Mouse (Mus musculus): ENCODE data around the gene Pigk. TPM values are rescaled to one million over a fixed set of nuclear protein-coding genes. Genes with fewer than 3 reads are reported as not detected.

Pigk gene
- polyA plus RNA-seq (2012; ENCODE audit: insufficient read depth, low replicate concordance): 5.0 and 8.5 TPM in 2 replicates

GRCm38 (mm10) chr3:152713991-152714902 lies at the start of gene Pigk:
Gene Pigk, plus strand, starts transcription at chr3:152714100.
- Histone ChIP-seq H3K4me1 (peaks cover 20% of the 10 kb centered on the region), H3K27me3 (replicated peaks) (peaks cover 6% of the 10 kb centered on the region), H3K36me3 (replicated peaks; ENCODE audit: low read length) (peaks cover 13% of the 10 kb centered on the region), H3K4me3 (replicated peaks) (peak within 1 kb of the TSS; percentile 100), H3K9me3 (no peaks in the 10 kb centered on the region)
- TF ChIP-seq FLI1 (IDR thresholded peaks at IDR 0.05; ENCODE audit: low read length) (no peak), GATA1 (IDR thresholded peaks at IDR 0.05; ENCODE audit: borderline replicate concordance, low read length) (no peak)

DNA sequence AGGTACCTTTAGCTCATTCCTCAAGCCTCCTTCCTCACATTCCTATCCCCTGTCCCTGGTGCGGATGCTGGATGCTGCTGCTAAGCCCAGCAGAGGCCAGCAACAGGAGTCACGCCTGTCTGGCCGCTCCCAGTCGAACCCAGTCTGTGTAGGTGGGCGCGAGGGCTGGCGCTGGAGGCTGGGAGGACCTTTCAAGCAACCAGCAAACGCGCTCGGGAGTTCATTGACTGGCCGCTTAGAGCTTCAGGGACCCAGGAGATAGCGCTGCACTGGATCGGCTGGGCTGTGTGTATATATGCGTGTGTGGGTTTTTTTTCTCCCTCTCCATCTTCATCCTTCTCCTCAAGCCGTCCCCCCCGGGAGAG lies 46.9 kb upstream of the Pigk start:
- Histone ChIP-seq H3K4me1 (peaks cover 12% of the 10 kb centered on the region), H3K27me3 (replicated peaks) (peaks cover 59% of the 10 kb centered on the region), H3K9me3 (no peaks in the 10 kb centered on the region), H3K4me3 (replicated peaks) (no peak overlapping the region), H3K36me3 (replicated peaks; ENCODE audit: low read length) (no peaks in the 10 kb centered on the region)
- TF ChIP-seq GATA1 (IDR thresholded peaks at IDR 0.05; ENCODE audit: borderline replicate concordance, low read length) (no peak), FLI1 (IDR thresholded peaks at IDR 0.05; ENCODE audit: low read length) (no peak)

GRCm38 (mm10) chr3:152667356-152668211 lies 46.3 kb upstream of the Pigk start:
- peaks cover 12% of the 10 kb centered on the region for H3K4me1 ChIP-seq
- no peaks in the 10 kb centered on the region for H3K9me3 ChIP-seq
- H3K27me3 ChIP-seq (replicated peaks): peaks cover 59% of the 10 kb centered on the region
- no peaks in the 10 kb centered on the region for H3K36me3 ChIP-seq (replicated peaks; ENCODE audit: low read length)
- TF ChIP-seq FLI1 (IDR thresholded peaks at IDR 0.05; ENCODE audit: low read length) (no peak), GATA1 (IDR thresholded peaks at IDR 0.05; ENCODE audit: borderline replicate concordance, low read length) (no peak)
- H3K4me3 ChIP-seq (replicated peaks): peak overlapping the region; percentile 84

- TF ChIP-seq GATA1 (IDR thresholded peaks at IDR 0.05; ENCODE audit: borderline replicate concordance, low read length) (no peak), FLI1 (IDR thresholded peaks at IDR 0.05; ENCODE audit: low read length) (no peak)
- H3K4me3 ChIP-seq (replicated peaks): peak within 1 kb of the TSS; percentile 84
- peaks cover 12% of the 10 kb centered on the region for H3K4me1 ChIP-seq
- H3K27me3 ChIP-seq (replicated peaks): peaks cover 59% of the 10 kb centered on the region
- no peaks in the 10 kb centered on the region for H3K36me3 ChIP-seq (replicated peaks; ENCODE audit: low read length)
- H3K9me3 ChIP-seq: no peaks in the 10 kb centered on the region
Observed at GRCm38 (mm10) chr3:152668239-152668638, 45.7 kb upstream of the Pigk start, which contains the start of gene Ak5. Gene Ak5, minus strand, starts transcription at chr3:152668360.

- peaks cover 59% of the 10 kb centered on the region for H3K27me3 ChIP-seq (replicated peaks)
- no peak overlapping the region for H3K4me3 ChIP-seq (replicated peaks)
- H3K9me3 ChIP-seq: no peaks in the 10 kb centered on the region
- H3K4me1 ChIP-seq: peaks cover 12% of the 10 kb centered on the region
- TF ChIP-seq FLI1 (IDR thresholded peaks at IDR 0.05; ENCODE audit: low read length): no peak
- no peak for TF ChIP-seq GATA1 (IDR thresholded peaks at IDR 0.05; ENCODE audit: borderline replicate concordance, low read length)
- no peaks in the 10 kb centered on the region for H3K36me3 ChIP-seq (replicated peaks; ENCODE audit: low read length)
Observed at GRCm38 (mm10) chr3:152668793-152669192, 45.1 kb upstream of the Pigk start.

DNA sequence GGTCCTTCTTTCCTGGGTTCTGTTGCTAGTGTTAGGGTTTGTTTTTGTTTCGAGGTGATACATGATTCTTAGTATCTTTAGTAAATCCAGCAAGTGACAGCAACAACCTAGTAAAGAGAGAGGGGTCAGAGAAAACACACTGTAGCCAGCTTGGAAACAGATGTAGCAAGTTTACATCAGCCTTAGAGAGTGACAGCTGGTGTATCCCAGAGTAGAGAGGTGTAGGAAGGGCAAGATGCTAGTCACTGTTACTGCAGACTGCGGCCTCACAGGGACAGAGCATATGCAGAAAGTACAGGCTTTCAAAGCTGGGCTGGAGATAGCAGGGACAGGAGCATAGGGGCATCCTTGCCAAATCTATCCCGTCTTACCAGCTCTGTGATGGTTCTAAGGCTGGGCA lies 44.1 kb upstream of the Pigk start:
- peaks cover 55% of the 10 kb centered on the region for H3K27me3 ChIP-seq (replicated peaks)
- H3K36me3 ChIP-seq (replicated peaks; ENCODE audit: low read length): no peaks in the 10 kb centered on the region
- TF ChIP-seq FLI1 (IDR thresholded peaks at IDR 0.05; ENCODE audit: low read length) (no peak), GATA1 (IDR thresholded peaks at IDR 0.05; ENCODE audit: borderline replicate concordance, low read length) (no peak)

DNA sequence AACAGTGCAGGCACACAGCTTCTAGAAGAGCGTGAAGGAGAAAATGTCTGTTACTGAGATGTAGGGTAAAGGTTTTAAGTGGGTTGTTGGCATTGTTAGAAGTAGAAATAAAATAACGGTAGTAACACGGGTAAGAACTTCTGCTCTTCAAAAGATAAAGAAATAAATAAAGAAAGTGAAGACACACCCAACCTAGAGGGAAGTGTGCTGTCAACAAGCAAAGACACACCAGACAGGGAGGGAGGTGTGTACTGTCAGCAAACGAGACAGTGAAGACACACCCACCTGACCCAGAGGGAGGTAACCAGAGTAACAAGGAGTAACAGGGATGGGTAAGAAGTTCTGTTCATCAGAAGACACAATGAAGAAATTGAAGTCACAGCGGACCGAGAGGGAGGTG lies 39.2 kb upstream of the Pigk start:
- Histone ChIP-seq H3K4me1 (peaks cover 10% of the 10 kb centered on the region; the same call in 1 of the 2 replicates), H3K4me3 (replicated peaks) (no peak overlapping the region), H3K27me3 (replicated peaks) (peaks cover 19% of the 10 kb centered on the region), H3K36me3 (replicated peaks; ENCODE audit: low read length) (no peaks in the 10 kb centered on the region), H3K9me3 (no peaks in the 10 kb centered on the region)
- TF ChIP-seq FLI1 (IDR thresholded peaks at IDR 0.05; ENCODE audit: low read length) (no peak), GATA1 (IDR thresholded peaks at IDR 0.05; ENCODE audit: borderline replicate concordance, low read length) (no peak)

More for the DNA sequence above, 44.1 kb upstream of the Pigk start:
- peaks cover 12% of the 10 kb centered on the region for H3K4me1 ChIP-seq
- no peak overlapping the region for H3K4me3 ChIP-seq (replicated peaks)
- H3K9me3 ChIP-seq: no peaks in the 10 kb centered on the region

- TF ChIP-seq FLI1 (IDR thresholded peaks at IDR 0.05; ENCODE audit: low read length): no peak
- TF ChIP-seq GATA1 (IDR thresholded peaks at IDR 0.05; ENCODE audit: borderline replicate concordance, low read length): no peak
- H3K27me3 ChIP-seq (replicated peaks): peaks cover 4% of the 10 kb centered on the region
- H3K4me3 ChIP-seq (replicated peaks): no peak overlapping the region
- H3K9me3 ChIP-seq: no peaks in the 10 kb centered on the region
- H3K4me1 ChIP-seq: no peaks in the 10 kb centered on the region
- H3K36me3 ChIP-seq (replicated peaks; ENCODE audit: low read length): no peaks in the 10 kb centered on the region
Observed at GRCm38 (mm10) chr3:152688532-152688931, 25.4 kb upstream of the Pigk start.

GRCm38 (mm10) chr3:152689105-152689504 lies 24.8 kb upstream of the Pigk start:
- no peak for TF ChIP-seq GATA1 (IDR thresholded peaks at IDR 0.05; ENCODE audit: borderline replicate concordance, low read length)
- no peak for TF ChIP-seq FLI1 (IDR thresholded peaks at IDR 0.05; ENCODE audit: low read length)
- no peaks in the 10 kb centered on the region for H3K4me1 ChIP-seq
- H3K4me3 ChIP-seq (replicated peaks): no peak overlapping the region
- no peaks in the 10 kb centered on the region for H3K36me3 ChIP-seq (replicated peaks; ENCODE audit: low read length)
- H3K27me3 ChIP-seq (replicated peaks): peaks cover 4% of the 10 kb centered on the region
- H3K9me3 ChIP-seq: no peaks in the 10 kb centered on the region
